Mouse (Mus musculus) gastrocnemius, postnatal 10 days (tissue): ENCODE results near the gene Iqgap2. TPM values are rescaled to one million over a fixed set of nuclear protein-coding genes. Genes with fewer than 3 reads are reported as not detected.

Experiments used
- DNase-seq: peaks from one replicate; pipeline ENCODE4 v3.0.0; 2021; ENCODE audit warnings: mixed read lengths
- total RNA-seq, 2 experiments: library from RNA; stranded (reverse); gene quantifications; 2 replicates each; pipeline ENCODE4 v1.2.3; 2021

The Iqgap2 gene
- total RNA-seq, 2 experiments from 2014 or later, result 3.8 to 4.9 TPM

DNA sequence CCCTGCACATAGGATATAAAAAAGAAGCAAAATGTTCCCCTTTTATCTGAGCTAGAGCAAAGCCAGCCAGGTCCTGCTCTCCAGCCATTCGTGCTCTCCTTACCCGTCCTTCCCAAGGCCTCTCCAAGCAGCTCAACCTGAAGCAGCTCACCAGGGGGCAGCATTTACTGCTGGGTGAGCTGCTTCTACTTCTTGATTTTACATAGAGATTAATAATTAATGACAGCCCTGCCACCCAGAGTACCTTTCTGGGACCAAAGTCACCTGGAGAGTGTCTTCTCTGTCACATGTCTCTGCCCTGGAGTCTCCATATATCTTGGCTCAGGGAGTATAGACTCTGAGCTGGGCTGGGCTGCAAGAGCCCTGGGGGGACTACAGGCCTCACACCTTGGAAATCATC is 114.5 kb downstream of the Iqgap2 start:
- peak; percentile 58 for DNase-seq

DNA sequence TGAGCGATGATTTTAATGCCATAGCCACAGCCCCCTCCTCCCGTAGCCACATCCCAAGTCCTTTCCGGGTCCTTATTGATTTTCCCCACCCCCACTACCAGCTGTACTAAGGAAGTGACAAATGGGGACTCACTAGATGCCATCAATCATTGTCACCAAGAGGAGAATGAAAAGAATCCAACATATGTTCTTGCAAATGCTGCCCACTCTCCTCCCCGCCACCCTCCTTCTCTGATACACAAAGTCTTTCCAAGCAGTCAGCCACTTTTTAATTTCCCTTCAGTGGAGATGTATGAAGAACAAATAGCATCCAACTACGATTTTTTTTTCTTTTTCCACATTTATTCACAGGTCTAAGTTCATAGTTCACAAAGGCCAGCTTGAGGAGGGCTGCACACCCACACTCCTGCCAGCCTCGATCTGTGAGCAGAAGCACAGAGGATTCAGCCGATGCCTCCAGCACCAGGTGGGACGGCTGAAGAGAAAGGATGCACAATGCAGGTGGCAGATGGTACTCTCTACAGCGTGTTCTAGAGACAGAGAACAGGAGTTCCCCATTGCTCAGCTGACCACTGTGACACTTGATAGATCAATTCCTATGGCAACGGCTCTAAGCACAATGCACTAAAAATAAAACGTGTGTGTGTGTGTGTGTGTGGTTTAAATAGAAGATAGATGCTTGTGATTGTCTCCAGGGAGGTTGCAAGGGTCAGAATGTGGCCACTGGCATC is 116.6 kb downstream of the Iqgap2 start:
- no peak for DNase-seq

DNA sequence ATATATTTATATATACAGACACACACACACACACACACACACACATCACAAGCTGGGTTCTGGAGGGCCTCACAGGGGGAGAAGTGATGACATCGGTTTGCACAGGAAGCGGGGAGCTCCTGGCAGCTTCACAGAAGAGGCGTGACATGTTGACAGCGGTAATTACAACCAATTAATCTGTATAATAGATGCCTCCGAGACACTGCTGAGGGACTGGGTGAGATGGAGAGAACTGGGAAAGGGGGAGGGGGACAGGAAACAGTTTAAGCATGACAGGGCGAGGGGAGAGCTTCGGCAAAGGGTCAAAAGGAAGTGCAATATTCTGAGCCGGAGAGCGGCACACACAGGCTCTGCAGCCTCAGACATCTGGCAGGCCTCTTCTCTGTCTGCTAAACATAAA is 126.7 kb downstream of the Iqgap2 start:
- peak; percentile 17 for DNase-seq

DNA sequence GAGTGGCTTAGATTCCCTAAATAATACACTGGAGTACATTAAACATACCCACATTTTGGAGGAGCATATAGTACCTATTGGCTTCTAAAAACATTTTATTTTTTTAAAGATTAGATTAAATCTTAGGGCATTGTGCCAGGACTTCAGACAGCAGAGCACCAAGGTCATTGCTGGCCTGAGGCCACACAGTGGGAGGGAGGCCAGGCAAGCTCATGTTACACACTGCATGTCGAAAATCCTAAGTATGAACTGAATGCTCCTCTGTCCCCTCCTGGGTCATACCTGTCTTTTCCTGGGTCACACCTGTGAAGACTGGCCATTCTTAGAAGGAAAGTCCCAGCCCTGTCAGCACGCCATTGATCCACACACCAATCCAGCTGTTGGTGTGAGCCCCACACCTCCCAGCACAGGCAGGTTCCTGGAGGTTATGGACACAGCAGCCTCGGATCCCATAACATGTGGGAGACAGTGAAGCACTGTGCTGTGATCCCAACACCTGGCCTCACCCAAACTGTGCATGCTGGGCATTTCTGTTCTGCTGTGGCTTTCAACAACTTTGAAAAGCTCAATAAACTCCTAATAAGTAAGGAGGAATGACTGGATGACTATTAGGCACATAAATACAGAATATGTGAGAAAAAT is 127.7 kb downstream of the Iqgap2 start:
- DNase-seq, result no peak

DNA sequence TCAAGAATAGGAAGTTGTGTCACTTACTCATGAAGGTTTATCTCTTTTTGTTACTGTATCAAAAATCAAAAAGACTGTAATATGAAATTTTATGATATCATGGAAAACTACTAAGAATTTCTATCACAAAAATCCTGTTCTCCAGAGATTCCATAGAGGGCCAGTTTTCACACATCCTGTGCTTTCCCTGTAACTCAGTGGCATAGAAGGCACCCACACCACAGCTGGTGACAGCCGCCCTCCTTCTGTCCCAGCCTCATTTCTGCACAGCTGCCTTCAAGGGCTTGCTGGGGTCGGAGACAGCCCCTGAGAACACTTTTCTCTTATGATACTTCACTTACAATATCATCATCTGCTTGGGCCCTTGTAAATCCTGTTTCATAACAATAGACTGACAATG is 131.9 kb downstream of the Iqgap2 start:
- no peak for DNase-seq

DNA sequence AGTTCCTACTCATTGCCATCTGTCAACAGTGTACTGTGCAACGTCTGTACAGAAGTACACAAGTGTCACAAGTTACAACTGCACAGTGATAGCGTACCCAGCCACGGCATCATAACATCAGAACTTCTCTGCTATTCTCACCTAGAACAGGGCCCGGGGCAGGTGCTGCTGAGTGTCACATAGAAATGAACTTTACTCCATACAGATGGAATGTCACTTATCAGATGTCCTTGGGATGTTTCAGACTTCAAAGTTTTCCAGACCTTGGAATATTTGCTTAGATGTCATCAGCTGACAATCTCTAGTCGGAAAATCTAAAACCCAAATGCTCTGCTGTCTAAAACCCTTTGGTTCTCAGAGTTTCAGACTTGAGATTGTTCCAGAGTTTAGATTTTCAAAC is 137.4 kb downstream of the Iqgap2 start:
- DNase-seq, result no peak

DNA sequence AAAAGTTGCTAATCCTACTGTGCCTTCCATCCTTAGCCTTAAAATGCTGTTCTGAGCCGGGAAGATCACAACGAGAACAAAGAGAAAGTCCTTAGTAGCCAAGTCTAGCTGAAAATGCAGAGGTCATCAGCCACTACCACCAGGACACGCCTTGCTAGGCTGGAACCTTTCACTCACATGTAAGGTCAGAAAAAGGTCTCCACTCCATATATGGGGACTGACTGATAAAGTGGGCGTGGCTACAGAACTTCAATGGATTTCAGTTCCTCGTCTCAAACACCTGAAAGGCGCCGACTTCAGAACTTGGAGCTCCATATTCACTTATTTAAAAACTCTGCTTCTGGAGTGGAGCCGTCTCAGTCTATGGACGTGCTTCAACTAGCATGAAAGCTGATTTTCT is 139.3 kb downstream of the Iqgap2 start:
- DNase-seq, result no peak

DNA sequence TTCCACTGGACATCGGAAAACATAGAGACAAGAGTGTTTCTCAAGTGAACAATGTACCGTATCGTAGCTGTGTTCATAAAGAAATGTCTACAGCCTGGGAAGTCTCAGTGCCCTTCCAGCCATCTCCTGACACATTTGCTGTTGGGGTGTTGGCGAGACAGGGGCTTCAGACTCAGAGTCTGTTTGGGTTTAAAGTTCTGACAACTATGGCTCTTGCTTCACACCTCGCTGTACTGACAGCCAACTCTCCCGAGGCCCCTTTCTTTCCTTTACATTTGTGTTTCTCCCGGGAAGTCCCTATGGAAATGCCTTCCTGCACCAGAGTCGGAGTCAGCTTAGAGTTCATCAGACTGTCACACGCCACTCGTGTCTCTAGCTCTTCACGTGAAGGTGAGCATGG is 144.2 kb downstream of the Iqgap2 start:
- DNase-seq, result no peak

DNA sequence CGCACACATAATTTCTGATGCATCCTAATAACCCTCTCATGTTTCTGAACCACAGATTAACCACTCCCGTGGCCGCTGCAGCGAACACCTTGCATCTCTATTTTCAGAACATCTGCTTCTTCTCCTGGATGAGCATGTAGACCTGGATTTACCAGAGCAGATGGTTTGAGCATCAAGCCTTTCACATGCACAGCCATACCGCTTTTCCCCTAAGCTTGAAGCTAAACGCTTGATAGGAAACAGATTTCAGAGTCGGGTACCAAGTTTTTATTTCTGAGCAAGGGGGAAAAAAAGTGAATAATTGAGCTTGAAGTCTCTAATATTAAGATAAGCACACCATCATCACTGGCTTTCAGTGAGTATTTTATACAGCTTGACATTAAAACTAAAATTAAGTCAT is 144.6 kb downstream of the Iqgap2 start:
- no peak for DNase-seq

DNA sequence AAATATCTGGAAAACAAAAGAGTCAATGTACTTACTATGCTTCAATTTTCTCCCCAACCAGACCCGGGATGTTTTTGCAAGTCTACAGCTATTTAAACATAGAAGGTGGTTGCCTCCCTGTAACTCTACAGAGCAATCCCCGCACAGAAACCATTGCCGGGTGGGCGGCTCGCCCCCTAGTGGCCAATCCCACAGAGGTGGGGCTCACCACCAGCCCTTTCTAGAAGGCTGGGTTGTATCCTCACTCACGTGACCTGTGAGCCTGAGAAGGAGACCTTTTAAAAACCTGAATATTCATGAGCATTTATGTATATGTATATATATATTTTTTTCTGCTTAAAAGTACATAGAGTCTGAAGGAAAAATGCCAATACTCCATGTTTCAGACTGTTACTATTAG is 145.2 kb downstream of the Iqgap2 start:
- peak; percentile 73 for DNase-seq

DNA sequence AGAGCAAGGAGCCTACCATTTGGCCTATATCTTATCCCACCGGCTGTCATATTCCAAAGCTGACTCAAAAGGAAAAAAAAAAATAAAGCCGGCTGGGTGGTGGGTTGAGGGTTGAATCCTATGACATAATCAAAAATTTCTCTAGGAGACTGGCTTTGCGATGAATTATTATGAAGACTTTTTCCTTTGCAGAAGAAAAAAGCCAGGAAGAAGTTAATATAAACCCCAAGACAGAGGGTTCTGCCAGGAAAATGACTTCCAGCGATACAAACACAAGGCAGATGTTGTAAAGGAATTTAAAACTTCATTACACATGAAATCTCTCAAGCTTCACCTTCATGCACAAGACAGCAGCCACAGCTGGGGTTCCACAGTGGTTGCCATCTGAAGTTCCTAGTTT is 146.3 kb downstream of the Iqgap2 start:
- no peak for DNase-seq

DNA sequence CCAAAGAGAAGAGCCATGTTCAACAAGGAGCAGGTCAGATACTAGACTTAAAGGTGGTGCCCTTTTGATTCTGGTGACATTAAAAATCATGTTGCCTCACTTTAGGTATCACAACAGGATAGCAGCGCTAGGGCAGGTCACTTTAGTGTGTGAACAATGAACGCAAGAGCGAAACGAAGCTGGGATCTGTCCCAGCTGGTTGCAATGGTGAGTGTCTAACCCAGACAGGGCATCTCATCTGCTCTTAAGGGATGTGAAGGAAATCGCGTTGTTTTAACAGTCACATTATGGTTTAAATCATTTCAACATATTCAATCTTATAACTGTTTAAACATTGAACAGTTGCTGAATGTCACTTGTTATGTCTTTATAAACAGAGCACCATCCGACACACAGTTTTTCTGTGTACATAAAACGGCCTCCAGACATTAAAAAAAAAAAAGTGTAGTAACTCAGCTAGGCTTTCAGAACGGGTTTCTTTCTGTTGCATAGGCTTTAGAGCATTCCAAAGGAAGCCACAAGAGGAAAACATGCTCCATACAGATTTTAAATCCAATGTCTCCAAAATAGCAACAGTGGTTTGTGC is 148.7 kb downstream of the Iqgap2 start:
- no peak for DNase-seq

DNA sequence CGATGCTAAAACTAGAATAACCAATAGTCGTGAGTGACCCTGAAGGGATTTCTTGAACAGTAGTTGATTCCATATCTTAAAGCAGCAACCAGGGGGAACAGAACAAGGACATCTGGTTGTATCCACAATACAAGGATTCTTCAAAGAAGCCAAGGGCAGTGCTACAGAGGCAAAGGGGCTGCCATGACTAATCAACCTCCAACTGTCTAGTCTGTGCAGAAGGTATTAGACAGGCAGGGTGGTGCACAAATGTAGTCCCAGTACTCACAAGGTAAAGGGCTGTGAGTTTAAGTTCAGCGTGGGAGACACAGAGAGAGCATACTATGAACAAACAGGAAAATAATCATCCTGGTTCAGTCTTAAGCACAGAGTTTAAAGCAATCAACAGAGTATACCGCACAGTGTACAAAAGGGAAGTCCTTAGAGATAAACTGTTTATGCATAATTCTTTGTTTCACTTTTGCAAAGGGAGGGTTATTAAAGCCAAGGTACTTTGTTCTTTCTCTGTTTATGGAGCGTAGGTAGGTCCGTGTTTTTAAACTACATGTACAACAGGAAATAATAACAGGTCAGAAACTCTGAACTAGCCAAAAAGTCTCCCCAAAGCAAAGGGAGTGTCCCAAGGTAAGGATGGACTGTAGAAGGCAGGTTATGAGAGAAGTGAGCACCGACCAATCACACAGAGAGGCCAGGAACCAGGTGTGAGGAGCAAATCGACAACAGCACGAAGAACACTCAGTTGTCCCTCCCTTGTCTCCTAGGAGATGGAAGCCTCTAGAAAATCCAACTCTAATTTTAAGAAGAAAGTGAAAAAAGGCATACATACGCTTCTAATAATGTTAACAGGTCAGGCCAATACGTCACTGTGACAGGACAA is 149.7 kb downstream of the Iqgap2 start:
- DNase-seq, result no peak

DNA sequence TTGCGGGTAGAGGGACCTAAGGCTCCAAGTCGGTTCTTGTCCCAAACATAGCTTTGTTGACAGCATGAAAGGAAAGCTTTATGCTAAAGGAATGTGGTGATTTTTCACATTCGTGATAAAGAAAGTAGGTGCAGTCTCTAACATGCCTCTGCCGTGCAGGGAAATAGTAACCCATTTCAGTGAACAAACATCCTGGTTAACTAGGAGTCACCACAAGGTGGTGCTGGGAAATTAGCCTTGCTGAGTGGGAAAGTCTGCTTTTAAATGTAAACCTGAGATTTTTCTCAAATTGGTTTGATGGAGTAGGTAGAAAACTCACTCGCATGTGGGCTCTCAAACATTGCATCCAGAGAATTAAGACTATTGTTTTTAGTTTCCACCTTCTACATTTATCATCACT is 152.1 kb downstream of the Iqgap2 start:
- no peak for DNase-seq

DNA sequence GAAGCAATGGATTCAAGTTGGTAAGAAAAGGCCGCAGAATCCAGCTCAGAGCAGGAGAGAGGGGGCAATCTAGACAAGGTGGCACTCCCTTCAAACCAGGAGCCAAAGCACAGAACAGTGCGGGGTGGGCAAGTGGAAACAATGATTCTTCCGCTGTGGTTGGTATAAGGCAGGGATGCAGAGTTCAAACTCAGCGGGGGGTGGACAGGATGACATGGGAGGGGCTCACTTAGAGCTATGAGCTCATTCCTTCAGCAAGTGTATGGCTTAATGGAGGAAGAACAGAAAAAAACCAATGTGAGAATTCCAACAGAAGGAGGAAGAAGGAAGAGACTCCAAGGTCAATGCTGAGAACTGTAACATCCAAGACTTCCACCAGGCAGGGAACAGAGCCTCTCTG is 161.2 kb downstream of the Iqgap2 start:
- DNase-seq, result no peak

DNA sequence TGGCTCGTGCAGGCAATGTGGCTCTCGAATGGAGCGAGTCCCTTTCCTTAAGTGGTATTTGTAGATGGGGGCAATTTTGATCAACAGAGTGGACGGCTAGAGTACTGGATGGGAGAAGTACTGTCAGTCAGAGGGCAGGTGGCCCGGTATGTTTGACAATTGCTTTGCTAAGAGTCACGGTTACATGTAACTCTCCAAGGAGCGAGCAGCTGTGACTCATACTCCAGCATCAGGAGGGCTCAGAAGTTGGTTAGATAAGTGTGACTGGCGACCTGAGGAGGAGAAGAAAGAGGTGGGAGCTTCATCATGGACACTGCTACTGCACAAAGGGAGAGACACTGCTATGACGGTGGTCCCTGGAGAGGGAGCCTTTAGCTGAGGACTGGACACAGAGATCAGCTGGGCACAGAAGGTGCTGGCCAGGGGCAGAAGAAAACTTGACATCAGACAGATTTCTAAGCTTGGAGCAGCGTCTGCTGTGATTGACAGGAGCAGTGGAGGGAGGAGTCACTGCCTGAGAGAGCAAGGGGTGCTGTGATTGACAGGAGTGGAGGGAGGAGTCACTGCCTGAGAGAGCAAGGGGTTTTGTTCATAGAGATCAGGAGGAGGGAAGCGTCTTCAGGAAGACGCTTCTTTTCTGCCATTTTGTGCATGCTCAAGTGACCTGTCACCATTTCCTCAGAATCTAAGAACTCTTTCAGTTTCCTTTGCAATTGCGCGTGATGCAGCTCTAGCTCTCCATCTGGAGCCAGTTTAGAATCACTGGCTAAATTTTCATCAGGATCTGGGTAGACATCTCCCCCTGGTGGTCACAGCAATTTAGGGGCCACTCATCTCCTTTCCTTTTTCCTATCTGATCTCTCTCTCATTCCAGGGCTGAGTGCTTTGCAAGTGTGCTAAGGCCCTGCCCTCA is 172.1 kb downstream of the Iqgap2 start:
- peak; percentile 61 for DNase-seq

DNA sequence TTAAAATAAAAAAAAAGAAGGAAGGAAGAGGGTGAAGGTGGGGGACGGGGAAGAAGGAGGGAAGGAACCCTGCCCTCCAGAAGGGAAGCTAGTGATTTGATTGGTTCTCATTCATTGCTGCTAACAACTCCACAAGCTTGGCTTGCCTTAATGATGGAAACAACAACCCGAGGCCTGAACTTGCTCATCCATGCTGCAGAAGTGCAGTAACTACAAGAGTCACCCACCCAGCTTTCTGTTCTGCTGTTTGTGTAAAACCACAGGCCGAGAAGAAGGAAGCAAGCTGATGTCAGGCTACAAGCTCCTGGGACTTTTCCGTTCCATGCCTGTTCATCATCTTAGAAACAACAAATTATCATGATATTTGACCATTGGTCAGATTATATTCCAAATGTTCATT is 176.4 kb downstream of the Iqgap2 start:
- no peak for DNase-seq

DNA sequence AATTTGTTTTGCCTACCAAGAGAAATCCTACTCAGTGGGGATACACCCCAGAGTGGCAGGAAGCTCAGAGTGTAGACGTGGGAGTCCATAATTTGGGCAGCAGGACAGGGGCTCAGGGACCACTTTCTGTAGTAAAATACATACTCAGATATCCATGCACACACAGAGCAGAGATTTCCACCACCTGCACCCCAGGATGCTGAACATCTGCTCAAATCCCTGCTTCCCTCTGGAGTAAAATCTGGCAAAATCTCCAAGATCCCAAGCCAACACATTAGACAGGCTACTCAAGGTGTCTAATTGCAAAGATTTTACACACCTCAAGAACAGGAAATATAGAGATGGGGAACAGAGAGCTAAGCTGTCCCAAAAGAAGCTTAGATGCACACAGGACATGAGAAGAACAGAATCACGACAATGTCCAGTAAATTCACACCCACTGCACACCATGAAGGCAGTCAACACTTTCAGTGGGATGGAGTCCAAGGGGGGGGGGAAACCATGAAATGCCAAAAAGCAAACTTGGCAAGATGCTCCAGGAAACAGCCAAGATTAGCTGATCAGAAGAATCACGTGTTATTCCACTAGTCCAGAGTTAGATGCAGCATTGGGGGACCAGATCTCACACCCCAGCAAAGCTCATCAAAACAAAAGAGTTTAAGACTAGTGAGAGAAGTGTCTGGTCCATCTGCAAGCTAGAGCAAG is 177.3 kb downstream of the Iqgap2 start:
- DNase-seq, result no peak

DNA sequence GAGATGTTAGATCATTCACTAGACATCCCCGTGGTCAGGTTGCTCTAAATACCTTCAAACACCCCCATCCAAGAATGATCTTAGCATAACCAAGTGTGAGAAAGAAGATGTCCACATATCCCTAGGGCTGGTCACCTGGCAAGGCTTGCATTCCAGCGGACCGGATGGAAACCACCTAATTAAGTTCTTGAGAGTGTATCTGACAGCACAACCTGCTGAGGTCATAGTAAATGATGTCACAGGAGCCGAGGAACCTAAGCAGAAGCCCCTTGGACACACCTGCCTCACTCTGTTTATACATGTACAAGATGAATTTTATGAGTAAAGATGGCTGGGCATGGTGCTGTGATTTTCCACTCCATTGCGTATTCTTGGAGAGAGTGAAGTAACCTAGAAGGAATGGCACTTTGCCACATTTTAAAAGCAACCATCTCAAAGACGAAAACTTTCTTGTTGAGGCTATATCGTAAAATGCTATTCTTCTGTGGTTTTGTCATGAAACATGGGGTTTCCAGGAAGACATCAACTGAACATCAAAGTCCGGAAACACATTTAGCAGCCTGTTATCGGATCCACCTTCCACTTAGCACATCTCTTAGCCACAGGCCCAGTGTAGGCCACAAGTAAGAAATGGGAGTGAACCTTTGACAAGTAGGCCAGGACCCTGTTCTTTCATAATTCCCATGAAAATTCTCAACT is 179.0 kb downstream of the Iqgap2 start:
- no peak for DNase-seq

DNA sequence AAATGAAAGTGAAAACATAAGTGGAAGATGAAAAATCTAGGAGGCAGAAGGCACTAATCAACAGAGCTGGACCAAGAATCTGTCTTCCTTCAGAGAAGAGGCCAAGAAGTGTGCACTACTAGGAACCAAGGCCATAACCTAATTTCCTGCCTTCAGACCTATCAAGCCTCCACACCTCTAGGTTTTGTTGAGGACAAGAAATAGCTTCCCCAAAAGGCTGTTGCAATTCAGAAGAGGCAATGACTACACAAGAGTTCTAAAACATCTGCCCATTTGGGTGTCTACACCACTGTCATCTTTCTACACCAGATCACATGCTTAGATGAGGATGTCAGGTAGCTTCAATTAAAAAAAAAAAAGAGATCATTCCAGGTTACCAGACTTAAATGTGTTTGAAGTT is 179.7 kb downstream of the Iqgap2 start:
- DNase-seq, result no peak
